Mouse (Mus musculus) MEL (cell line): ENCODE data around the gene Nsg2.

ENCODE experiments used
- CTCF ChIP-seq, 3 experiments: IDR thresholded peaks in 2 of 3; conservative IDR thresholded peaks in 1 of 3; 2 replicates each; pipeline ENCODE4 v1.5.1; 2011 to 2012; ENCODE audit warnings: low read length in 3 of 3, low read depth in 2 of 3, mild to moderate bottlenecking in 2 of 3, improper control_type of control experiment in 1 of 3, inconsistent platforms in 1 of 3, mixed read lengths in 1 of 3, moderate library complexity in 1 of 3; ENCODE audit not compliant: control insufficient read depth in 1 of 3, insufficient read depth in 1 of 3, poor library complexity in 1 of 3, severe bottlenecking in 1 of 3
- JUND ChIP-seq: IDR thresholded peaks from 2 replicates; pipeline ENCODE4 v1.6.1; 2011; ENCODE audit warnings: low read depth, mild to moderate bottlenecking, improper control_type of control experiment, low read length
- MAZ ChIP-seq: IDR thresholded peaks from 2 replicates; pipeline ENCODE4 v1.6.1; 2012; ENCODE audit warnings: low read depth, mild to moderate bottlenecking, inconsistent platforms, low read length, improper control_type of control experiment
- ZC3H11A ChIP-seq: IDR thresholded peaks from 2 replicates; pipeline ENCODE4 v1.6.1; 2012; ENCODE audit warnings: low read depth, mild to moderate bottlenecking, inconsistent platforms, low read length, improper control_type of control experiment

DNA sequence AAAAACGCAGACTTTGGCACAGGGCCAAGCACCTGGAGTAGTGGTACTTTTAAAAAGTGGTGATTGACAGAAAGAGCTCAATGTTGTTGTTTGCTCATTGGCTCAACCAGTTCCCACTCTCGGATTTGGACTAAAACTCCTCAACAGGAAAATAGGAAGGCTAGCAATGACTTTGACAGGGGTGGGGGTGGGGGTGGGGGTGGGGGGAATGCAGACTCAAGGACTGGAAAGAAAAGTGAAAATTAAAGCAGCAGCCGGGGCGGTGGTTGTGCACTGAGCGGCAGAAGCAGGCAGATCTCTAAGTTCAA lies 10.4 kb downstream of the Nsg2 start:
- no peak for TF ChIP-seq MAZ
- TF ChIP-seq ZC3H11A = no peak
- TF ChIP-seq CTCF (IDR thresholded peaks at IDR 0.05 in 2 of 3, conservative IDR thresholded peaks at IDR 0.05 in 1 of 3; ENCODE audit: control insufficient read depth in 1 of 3, insufficient read depth in 1 of 3, low read depth in 2 of 3, low read length in 3 of 3, poor library complexity in 1 of 3, severe bottlenecking in 1 of 3) = no peak
- TF ChIP-seq JUND = no peak
